Mouse (Mus musculus) heart, adult 2 months (tissue): ENCODE results near the gene Tex2. TPM values are rescaled to one million over a fixed set of nuclear protein-coding genes. Genes with fewer than 3 reads are reported as not detected.

ENCODE experiments used
- DNase-seq, 2 experiments: peaks; one replicate each; pipeline ENCODE4 v3.0.0; 2021
- H3K27ac ChIP-seq: fragments of 200-600 bp; 2 replicates; pipeline ENCODE4 v1.8.1; 2022
- H3K27me3 ChIP-seq: fragments of 200-500 bp; 2 replicates; pipeline ENCODE4 v1.6.1; 2012; ENCODE audit warnings: mild to moderate bottlenecking, low read length, inconsistent platforms, mixed read lengths; ENCODE audit not compliant: control insufficient read depth, insufficient read depth
- H3K36me3 ChIP-seq: fragments of 200-500 bp; 2 replicates; pipeline ENCODE4 v1.6.1; 2012; ENCODE audit warnings: low read length, inconsistent platforms; ENCODE audit not compliant: control insufficient read depth, insufficient read depth
- H3K4me1 ChIP-seq: fragments of 200-500 bp; 2 replicates; pipeline ENCODE4 v1.6.1; 2011; ENCODE audit warnings: low read length; ENCODE audit not compliant: control insufficient read depth, insufficient read depth
- H3K4me3 ChIP-seq: fragments of 200-600 bp; 2 replicates; pipeline ENCODE4 v1.8.1; 2022
- H3K79me2 ChIP-seq: fragments of 200-500 bp; replicated peaks from 2 replicates; pipeline ENCODE4 v1.6.1; 2012; ENCODE audit warnings: mild to moderate bottlenecking, inconsistent platforms, low read length, moderate library complexity, mixed read lengths; ENCODE audit not compliant: control insufficient read depth, insufficient read depth
- H3K9ac ChIP-seq: fragments of 200-500 bp; 2 replicates; pipeline ENCODE4 v1.6.1; 2012; ENCODE audit warnings: low read depth, mild to moderate bottlenecking, control low read depth, inconsistent platforms, low read length, mixed read lengths
- CTCF ChIP-seq: fragments of 200-600 bp; IDR thresholded peaks from 2 replicates; pipeline ENCODE4 v1.8.1; 2022; ENCODE audit warnings: antibody characterized with exemption, mild to moderate bottlenecking, moderate library complexity
- EP300 ChIP-seq: fragments of 200-500 bp; IDR thresholded peaks from 2 replicates; pipeline ENCODE4 v1.6.1; 2011; ENCODE audit warnings: low read depth, low read length, control low read depth; ENCODE audit not compliant: insufficient read depth
- POLR2A ChIP-seq: fragments of 200-500 bp; IDR thresholded peaks from 2 replicates; pipeline ENCODE4 v1.6.1; 2011; ENCODE audit warnings: mild to moderate bottlenecking, low read depth, low read length, control low read depth; ENCODE audit not compliant: insufficient read depth
- WGBS: fragments of 180-500 bp; shearing (Covaris S2); methylation state at CpG from one replicate; pipeline ENCODE4 v1.1.7; 2018; 5-methylcytosine and 5-hydroxymethylcytosine counted together
- intact Hi-C: fragments of 180-260 bp; cut with DNase I; formaldehyde crosslinking; loops from one replicate; pipeline ENCODE4 v1.15.1; 2025
- polyA plus RNA-seq: library from polyadenylated mRNA; depleted of rRNA; stranded (reverse); fragments of >200 nt; gene quantifications from 2 replicates; pipeline ENCODE4 v1.2.3, GENCODE M21; 2012
- total RNA-seq, 2 experiments: library from RNA; stranded (reverse); gene quantifications; 2 replicates each; pipeline ENCODE4 v1.2.3; 2021

Gene Tex2
- total and polyA plus RNA-seq, 3 experiments = 17.2 to 46.8 (median 42.5) TPM

DNA sequence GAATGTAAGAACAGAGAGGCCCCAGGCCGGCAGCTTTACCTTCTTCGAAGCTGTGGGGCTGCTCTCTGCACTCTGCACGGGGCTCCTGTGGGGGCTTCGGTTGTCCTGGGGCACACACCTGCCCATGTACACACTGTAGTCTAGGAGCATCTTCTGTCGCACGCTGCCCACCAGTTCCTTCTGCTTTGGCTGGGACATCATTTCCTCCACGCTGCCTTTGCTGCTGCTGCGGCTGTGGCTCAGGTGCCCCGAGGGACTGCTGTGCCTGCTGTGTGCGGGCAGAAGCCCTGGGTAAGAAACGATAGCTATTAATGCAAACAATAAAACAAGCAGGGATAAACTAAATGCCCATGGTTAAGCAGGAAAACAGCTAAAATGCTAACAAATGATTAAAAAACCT is 69.1 kb downstream of the Tex2 start:
- no peak overlapping the region for H3K27ac ChIP-seq
- no peaks in the 10 kb centered on the region for H3K36me3 ChIP-seq
- WGBS = 90% methylated on average over 11 of the region's 11 CpGs
- H3K27me3 ChIP-seq = no peaks in the 10 kb centered on the region
- no peak for DNase-seq
- intact Hi-C loops = no loop called here
- no peaks in the 10 kb centered on the region for H3K4me1 ChIP-seq
- no peak for TF ChIP-seq POLR2A
- no peak for TF ChIP-seq EP300
- TF ChIP-seq CTCF = no peak
- no peak overlapping the region for H3K4me3 ChIP-seq
- no peak overlapping the region for H3K9ac ChIP-seq
- H3K79me2 ChIP-seq = no peaks in the 10 kb centered on the region

DNA sequence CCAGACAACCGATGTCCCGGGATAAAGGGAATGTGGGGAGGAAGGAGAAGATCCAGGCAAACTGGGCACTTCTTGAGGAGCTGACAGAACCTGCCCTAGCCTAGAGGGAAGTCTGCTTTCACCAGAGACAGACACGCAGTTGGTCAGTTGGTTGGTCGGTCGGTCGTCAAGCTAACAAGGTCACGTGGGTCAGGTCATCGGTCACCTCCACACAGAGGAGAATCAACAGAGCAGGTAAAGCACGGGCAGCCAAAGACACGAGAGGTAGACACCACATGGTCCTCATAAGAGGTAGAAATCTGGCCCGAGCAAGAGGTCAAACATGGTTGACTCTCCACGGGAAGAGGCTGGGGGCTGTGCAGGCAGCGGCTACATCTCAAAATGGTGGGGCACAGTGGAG is 70.2 kb downstream of the Tex2 start:
- TF ChIP-seq EP300 (no peak), CTCF (no peak), POLR2A (no peak)
- no peak overlapping the region for H3K9ac ChIP-seq
- no peak for DNase-seq
- 96% methylated on average over 13 of the region's 13 CpGs for WGBS
- H3K27me3 ChIP-seq = no peaks in the 10 kb centered on the region
- intact Hi-C loops = no loop called here
- H3K4me3 ChIP-seq = no peak overlapping the region
- H3K27ac ChIP-seq = no peak overlapping the region
- no peaks in the 10 kb centered on the region for H3K4me1 ChIP-seq
- no peaks in the 10 kb centered on the region for H3K36me3 ChIP-seq
- H3K79me2 ChIP-seq = no peaks in the 10 kb centered on the region

GRCm38 (mm10) chr11:106542385-106542784 is 70.8 kb downstream of the Tex2 start:
- no peak for DNase-seq
- no peak for TF ChIP-seq CTCF
- no peak for TF ChIP-seq EP300
- no peak for TF ChIP-seq POLR2A
- no peaks in the 10 kb centered on the region for H3K79me2 ChIP-seq
- H3K27ac ChIP-seq = no peak overlapping the region
- intact Hi-C loops = no loop called here
- H3K36me3 ChIP-seq = no peaks in the 10 kb centered on the region
- no peak overlapping the region for H3K4me3 ChIP-seq
- H3K4me1 ChIP-seq = no peaks in the 10 kb centered on the region
- no peak overlapping the region for H3K9ac ChIP-seq
- no peaks in the 10 kb centered on the region for H3K27me3 ChIP-seq

DNA sequence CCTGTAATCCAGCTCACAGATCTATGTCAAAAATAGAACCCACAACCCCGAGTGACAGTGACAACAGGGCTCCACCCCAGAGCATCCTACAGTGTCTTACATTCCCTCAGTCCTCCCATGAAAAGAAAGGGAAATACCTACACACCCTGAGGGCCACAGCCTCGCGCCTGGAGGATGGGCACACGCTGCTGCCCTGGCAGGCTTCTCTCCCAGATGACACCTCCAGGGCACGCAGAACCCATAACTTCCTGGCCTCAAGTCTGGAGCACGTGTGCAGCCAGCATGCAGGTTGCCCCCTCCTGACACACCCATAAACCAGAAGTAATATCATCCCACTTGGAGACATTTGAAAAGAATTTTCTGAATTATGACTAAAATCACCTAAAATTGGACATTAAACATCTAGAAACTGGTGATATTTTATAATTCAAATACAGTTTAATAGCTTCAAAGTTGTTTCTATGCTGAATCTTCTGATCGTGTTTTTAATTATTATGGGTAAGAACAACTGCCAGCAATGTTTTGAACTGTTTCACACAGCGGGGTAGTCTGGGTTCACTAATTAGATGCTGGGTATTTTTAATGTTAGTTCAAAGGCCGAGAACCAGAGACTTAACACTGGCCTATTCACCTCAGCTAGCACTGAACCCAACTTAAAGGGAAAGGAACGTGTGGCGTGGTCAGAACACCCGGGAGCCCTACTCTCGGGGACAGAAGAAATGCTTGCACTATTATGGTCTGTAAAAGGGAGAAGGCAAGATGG is 72.5 kb downstream of the Tex2 start:
- no peaks in the 10 kb centered on the region for H3K27me3 ChIP-seq
- H3K79me2 ChIP-seq = no peaks in the 10 kb centered on the region
- H3K27ac ChIP-seq = no peak overlapping the region
- H3K36me3 ChIP-seq = no peaks in the 10 kb centered on the region
- WGBS = 74% methylated on average over 13 of the region's 13 CpGs
- H3K9ac ChIP-seq = no peak overlapping the region
- no peaks in the 10 kb centered on the region; the same call in 1 of the 2 replicates for H3K4me1 ChIP-seq
- DNase-seq = no peak
- H3K4me3 ChIP-seq = no peak overlapping the region
- TF ChIP-seq EP300 = no peak
- no peak for TF ChIP-seq POLR2A
- no peak for TF ChIP-seq CTCF
- intact Hi-C loops = no loop called here

- H3K79me2 ChIP-seq = no peaks in the 10 kb centered on the region; the same call in 1 of the 2 replicates
- H3K4me3 ChIP-seq = no peak overlapping the region
- intact Hi-C loops = no loop called here
- H3K9ac ChIP-seq = no peak overlapping the region
- TF ChIP-seq POLR2A (no peak), EP300 (no peak), CTCF (no peak)
- H3K36me3 ChIP-seq = no peaks in the 10 kb centered on the region
- WGBS = 49% methylated on average over 11 of the region's 11 CpGs
- H3K27me3 ChIP-seq = no peaks in the 10 kb centered on the region
- no peak overlapping the region; the same call in 1 of the 2 replicates for H3K27ac ChIP-seq
- no peak for DNase-seq
- peaks cover 4% of the 10 kb centered on the region; the same call in 1 of the 2 replicates for H3K4me1 ChIP-seq
These were observed 76.8 kb downstream of the Tex2 start for GRCm38 (mm10) chr11:106536253-106536912.

- intact Hi-C loops = no loop called here
- TF ChIP-seq EP300 (no peak), CTCF (no peak), POLR2A (no peak)
- DNase-seq = no peak
- no peak overlapping the region for H3K4me3 ChIP-seq
- H3K27ac ChIP-seq = no peak overlapping the region
- no peak overlapping the region for H3K9ac ChIP-seq
- H3K27me3 ChIP-seq = no peaks in the 10 kb centered on the region
- peaks cover 4% of the 10 kb centered on the region; the same call in 1 of the 2 replicates for H3K4me1 ChIP-seq
- 69% methylated on average over 9 of the region's 9 CpGs for WGBS
- no peaks in the 10 kb centered on the region for H3K36me3 ChIP-seq
- no peaks in the 10 kb centered on the region; the same call in 1 of the 2 replicates for H3K79me2 ChIP-seq
These were observed 77.5 kb downstream of the Tex2 start for GRCm38 (mm10) chr11:106535660-106536252.
